31 mouse cellular contexts compared by ENCODE assay signal in the genomic region with DNA sequence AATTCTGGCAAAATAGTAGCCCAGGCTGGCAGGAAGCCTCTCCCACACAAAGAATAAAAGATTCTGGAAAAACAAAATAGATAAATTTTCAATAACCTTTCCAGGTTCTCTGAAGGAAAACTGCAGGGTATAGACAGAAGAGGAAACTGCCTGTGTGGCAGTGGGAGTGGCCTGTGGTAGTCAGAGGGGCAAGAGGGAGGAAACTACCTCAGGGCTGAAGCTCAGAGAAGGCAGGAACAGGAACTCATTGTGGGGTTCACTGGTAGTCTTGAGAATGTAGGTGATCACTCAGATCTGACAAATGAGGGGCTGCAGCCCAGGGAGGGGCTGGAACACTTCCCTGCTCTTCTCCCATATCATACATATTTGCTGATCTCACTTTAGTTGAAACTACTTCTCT.
DNase-seq lines count a peak whose midpoint lies in the region; ATAC-seq lines count a peak whose summit lies in the region.
"Had no signal": no experiment of that assay in that cellular context is flagged by ENCODE, and none has a peak within 500 bp of the region (broad histone marks: within the 10 kb centered on the region; RNA-seq: fewer than 3 reads in every experiment).

No protein-coding gene starts in this region.

- ATAC-seq in neutrophil, adult 5-6 weeks (ENCODE audit: extremely low read depth, insufficient number of reproducible peaks, low FRiP score, poor library complexity, severe bottlenecking) = peak; percentile 73
- ATAC-seq: CD4-positive, CD25-positive, alpha-beta regulatory T cell, adult 4 months; forebrain, embryonic 16.5 days; hindbrain, embryonic 16.5 days; midbrain, embryonic 13.5 days had no signal

- no peak overlapping the region for H3K27ac ChIP-seq in limb, embryonic 10.5 days
- H3K27ac ChIP-seq: gastrocnemius, adult 2 months; heart, adult 2 months; hindbrain, embryonic 10.5 days; kidney, postnatal 0 days; liver, embryonic 14.5 days; midbrain, embryonic 13.5 days; stomach, embryonic 15.5 days had no signal

- H3K9me3 ChIP-seq in limb, embryonic 10.5 days (replicated peaks) = no peaks in the 10 kb centered on the region
- H3K9me3 ChIP-seq: heart, embryonic 12.5 days; hindbrain, embryonic 10.5 days; midbrain, embryonic 13.5 days; stomach, embryonic 15.5 days had no signal

- H3K4me1 ChIP-seq in limb, embryonic 10.5 days = no peaks in the 10 kb centered on the region
- H3K4me1 ChIP-seq: heart, embryonic 12.5 days; hindbrain, embryonic 10.5 days; midbrain, embryonic 13.5 days; stomach, embryonic 15.5 days had no signal

- DNase-seq in layer of hippocampus, adult 9-11 months = peak; percentile 20
- DNase-seq in layer of hippocampus, adult 8-10 months (ENCODE audit: low spot score in 2 of 2) = no peak
- peak; percentile 23 for DNase-seq in thymus, postnatal 14 days
- DNase-seq in thymus, adult 18-20 months = no peak
- no peak for DNase-seq in kidney, postnatal 10 days
- DNase-seq in limb, embryonic 10.5 days (ENCODE audit: low spot score) = no peak
- DNase-seq in lung, postnatal 25 days (ENCODE audit: low spot score) = no peak
- DNase-seq: adrenal gland, postnatal 25 days; cerebellum, adult 11-12 months; cerebellum, postnatal 10 days; gastrocnemius, adult 2 months; gastrocnemius, postnatal 36 days; heart, adult 2 months; kidney, adult 2 months; layer of hippocampus, postnatal 36 days; liver; lung, embryonic 14.5 days; lung, postnatal 14 days; retina, postnatal 1 day; right cerebral cortex, postnatal 14 days had no signal

- no peaks in the 10 kb centered on the region for H3K27me3 ChIP-seq in limb, embryonic 10.5 days (ENCODE audit: low read depth, poor library complexity, severe bottlenecking)
- H3K27me3 ChIP-seq: heart, embryonic 12.5 days; midbrain, embryonic 13.5 days; stomach, embryonic 15.5 days had no signal

- H3K36me3 ChIP-seq in limb, embryonic 10.5 days = no peaks in the 10 kb centered on the region
- H3K36me3 ChIP-seq: heart, embryonic 12.5 days; hindbrain, embryonic 10.5 days; midbrain, embryonic 13.5 days; stomach, embryonic 15.5 days had no signal

- H3K4me3 ChIP-seq in limb, embryonic 10.5 days = no peak overlapping the region
- H3K4me3 ChIP-seq: erythroblast, embryonic 14.5 days; gastrocnemius, adult 2 months; heart, adult 2 months; heart, embryonic 12.5 days; hindbrain, embryonic 10.5 days; midbrain, embryonic 13.5 days; stomach, embryonic 15.5 days had no signal

Comparison
In these comparisons a context has a peak if more than half of its experiments do, and no peak if none do; other contexts are left out.
1. DNase-seq: peak in layer of hippocampus, adult 9-11 months (single experiment) and thymus, postnatal 14 days (single experiment); none in layer of hippocampus, adult 8-10 months (0 of 2), thymus, adult 18-20 months (0 of 2), kidney, postnatal 10 days (single experiment), limb, embryonic 10.5 days (single experiment) and lung, postnatal 25 days (single experiment).